Mouse (Mus musculus): ENCODE data around the gene Itpkc. TPM values are rescaled to one million over a fixed set of nuclear protein-coding genes. Genes with fewer than 3 reads are reported as not detected.

Itpkc gene
- polyA plus RNA-seq (2014; fragmentation: Nextera tagmentation; extraction: Ambion mirVana), result 5.4 and 5.9 TPM in 2 replicates

DNA sequence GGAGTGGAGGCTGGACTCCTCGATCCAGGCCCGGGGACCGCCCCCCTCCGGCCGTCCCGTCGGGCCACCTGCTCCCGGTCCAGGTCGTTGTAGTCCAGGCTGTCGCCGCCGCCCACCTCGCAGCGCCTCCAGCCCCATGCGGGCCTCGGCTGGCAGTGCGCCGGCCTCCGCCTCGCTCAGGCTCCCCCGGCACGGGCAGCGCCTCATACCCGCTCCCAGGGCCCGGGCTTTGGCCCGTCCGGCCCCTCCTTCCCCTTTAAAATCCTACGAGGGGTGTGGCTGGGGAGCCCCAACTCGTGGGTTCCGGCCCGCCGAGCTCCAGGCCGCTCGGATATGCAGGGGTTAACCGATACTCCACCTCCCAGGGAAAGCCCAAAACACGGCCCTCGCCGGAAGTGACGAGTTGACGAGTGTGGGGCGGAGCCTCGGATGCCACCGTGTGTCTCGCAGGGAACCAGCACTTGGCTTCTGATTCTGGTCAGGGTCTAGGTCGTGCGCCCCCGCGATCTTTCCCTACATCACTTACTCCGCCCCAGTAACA, at the start of gene Itpkc:
TSS of gene Itpkc (minus strand) at position 381 of the 541 bp plus-strand sequence.
- Histone ChIP-seq H3K4me3 (ENCODE audit: low read depth, low read length) (peak within 1 kb of the TSS; percentile 76), H3K27ac (ENCODE audit: low read depth) (peak within 1 kb of the TSS; percentile 91), H3K36me3 (ENCODE audit: insufficient read depth) (no peaks in the 10 kb centered on the region), H3K9ac (peak within 1 kb of the TSS; percentile 76), H3K9me3 (ENCODE audit: low read depth, low read length) (no peaks in the 10 kb centered on the region), H3K4me2 (peak within 1 kb of the TSS; percentile 76), H3K4me1 (ENCODE audit: insufficient read depth) (peaks cover 17% of the 10 kb centered on the region; the same call in 1 of the 2 replicates), H3K27me3 (ENCODE audit: insufficient read depth, low read length) (no peaks in the 10 kb centered on the region)
- under 1% methylated on average over 48 of the region's 49 CpGs for WGBS
- peak; percentile 81 for ATAC-seq (ENCODE audit: insufficient read depth)
- peak; percentile 98 for DNase-seq
- TF ChIP-seq CTCF (IDR thresholded peaks at IDR 0.05; ENCODE audit: low read depth), result peak; percentile 23; the same call in 1 of the 2 replicates

DNA sequence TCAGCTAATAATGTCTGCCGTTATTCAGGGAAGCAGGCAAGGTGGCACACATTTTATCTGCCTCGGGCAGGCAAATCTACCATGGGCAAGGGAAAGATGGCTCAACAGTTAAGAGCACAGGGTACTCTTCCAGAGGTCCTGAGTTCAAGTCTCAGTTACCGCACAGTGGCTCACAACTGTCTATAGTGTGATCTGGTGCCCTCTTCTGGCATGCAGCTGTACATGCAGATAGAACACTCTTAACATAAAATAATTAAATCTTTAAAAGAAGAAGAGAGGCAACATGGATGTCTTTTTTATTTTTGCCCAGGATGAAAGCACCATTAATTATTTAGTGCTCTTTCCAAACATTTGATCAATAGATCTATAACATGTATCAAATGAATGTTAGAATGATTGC, 48.7 kb upstream of the Itpkc start:
- peaks cover 88% of the 10 kb centered on the region for H3K36me3 ChIP-seq (ENCODE audit: insufficient read depth)
- no peaks in the 10 kb centered on the region for H3K9me3 ChIP-seq (ENCODE audit: low read depth, low read length)
- H3K9ac ChIP-seq, result no peak overlapping the region
- WGBS, result 86% methylated on average over 3 of the region's 3 CpGs
- H3K4me3 ChIP-seq (ENCODE audit: low read depth, low read length), result no peak overlapping the region
- peak; percentile 67 for TF ChIP-seq CTCF (IDR thresholded peaks at IDR 0.05; ENCODE audit: low read depth)
- ATAC-seq (ENCODE audit: insufficient read depth) (no peak), DNase-seq (peak; percentile 52)
- no peaks in the 10 kb centered on the region for H3K27me3 ChIP-seq (ENCODE audit: insufficient read depth, low read length)
- no peak overlapping the region for H3K4me2 ChIP-seq
- no peak overlapping the region for H3K27ac ChIP-seq (ENCODE audit: low read depth)
- no peaks in the 10 kb centered on the region for H3K4me1 ChIP-seq (ENCODE audit: insufficient read depth)

DNA sequence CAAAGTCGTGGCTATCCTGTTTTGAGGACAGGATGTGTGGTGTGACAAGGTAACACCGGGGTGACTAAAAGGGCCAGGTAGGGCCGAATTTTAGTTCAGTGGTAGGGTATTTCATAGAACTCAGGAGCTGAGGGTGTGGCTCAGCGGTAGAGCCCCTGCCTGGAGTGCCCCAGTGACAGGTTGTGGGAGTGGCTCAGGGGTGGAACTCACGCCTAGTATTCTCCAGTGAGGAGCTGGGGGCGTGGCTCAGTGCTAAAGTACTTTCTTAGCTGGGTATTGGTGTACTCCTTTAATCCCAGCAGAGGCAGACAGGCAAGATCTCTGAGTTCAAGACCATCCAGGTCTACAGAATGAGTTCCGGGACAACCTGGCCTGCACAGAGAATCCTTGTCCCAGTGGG, 47.6 kb upstream of the Itpkc start:
- no peaks in the 10 kb centered on the region for H3K9me3 ChIP-seq (ENCODE audit: low read depth, low read length)
- H3K4me2 ChIP-seq, result no peak overlapping the region
- H3K27me3 ChIP-seq (ENCODE audit: insufficient read depth, low read length), result no peaks in the 10 kb centered on the region
- peaks cover 80% of the 10 kb centered on the region for H3K36me3 ChIP-seq (ENCODE audit: insufficient read depth)
- ATAC-seq (ENCODE audit: insufficient read depth), result no peak
- DNase-seq, result no peak
- H3K9ac ChIP-seq, result no peak overlapping the region
- no peaks in the 10 kb centered on the region for H3K4me1 ChIP-seq (ENCODE audit: insufficient read depth)
- WGBS, result 52% methylated on average over 7 of the region's 7 CpGs
- H3K4me3 ChIP-seq (ENCODE audit: low read depth, low read length), result no peak overlapping the region
- TF ChIP-seq CTCF (IDR thresholded peaks at IDR 0.05; ENCODE audit: low read depth), result no peak
- no peak overlapping the region for H3K27ac ChIP-seq (ENCODE audit: low read depth)

DNA sequence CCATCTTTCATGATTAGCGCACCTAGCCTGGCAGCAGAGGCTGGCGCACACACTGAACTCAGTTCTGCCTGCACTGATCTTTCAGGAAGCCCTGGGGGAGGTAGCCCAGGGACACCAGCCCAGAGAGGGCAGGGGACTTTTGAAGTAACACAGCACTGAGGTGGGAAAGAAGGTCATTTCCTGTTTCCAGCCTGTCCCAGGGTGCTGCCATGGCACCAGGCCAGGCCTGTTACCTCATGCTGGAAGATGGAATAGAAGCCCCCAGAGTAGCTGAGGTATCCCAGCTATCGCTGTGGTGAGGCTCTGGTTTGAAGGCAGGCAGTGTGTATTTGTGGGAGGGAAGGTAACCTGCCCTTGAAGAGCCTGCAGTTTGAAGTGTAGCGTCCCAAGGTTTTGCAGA, 46.5 kb upstream of the Itpkc start:
- no peak overlapping the region for H3K27ac ChIP-seq (ENCODE audit: low read depth)
- H3K36me3 ChIP-seq (ENCODE audit: insufficient read depth), result peaks cover 81% of the 10 kb centered on the region
- ATAC-seq (ENCODE audit: insufficient read depth), result no peak
- H3K4me3 ChIP-seq (ENCODE audit: low read depth, low read length), result no peak overlapping the region
- no peaks in the 10 kb centered on the region for H3K4me1 ChIP-seq (ENCODE audit: insufficient read depth)
- no peaks in the 10 kb centered on the region for H3K27me3 ChIP-seq (ENCODE audit: insufficient read depth, low read length)
- no peak for DNase-seq
- no peak overlapping the region for H3K9ac ChIP-seq
- TF ChIP-seq CTCF (IDR thresholded peaks at IDR 0.05; ENCODE audit: low read depth), result no peak
- no peaks in the 10 kb centered on the region for H3K9me3 ChIP-seq (ENCODE audit: low read depth, low read length)
- WGBS, result 86% methylated on average over 4 of the region's 4 CpGs
- H3K4me2 ChIP-seq, result no peak overlapping the region

DNA sequence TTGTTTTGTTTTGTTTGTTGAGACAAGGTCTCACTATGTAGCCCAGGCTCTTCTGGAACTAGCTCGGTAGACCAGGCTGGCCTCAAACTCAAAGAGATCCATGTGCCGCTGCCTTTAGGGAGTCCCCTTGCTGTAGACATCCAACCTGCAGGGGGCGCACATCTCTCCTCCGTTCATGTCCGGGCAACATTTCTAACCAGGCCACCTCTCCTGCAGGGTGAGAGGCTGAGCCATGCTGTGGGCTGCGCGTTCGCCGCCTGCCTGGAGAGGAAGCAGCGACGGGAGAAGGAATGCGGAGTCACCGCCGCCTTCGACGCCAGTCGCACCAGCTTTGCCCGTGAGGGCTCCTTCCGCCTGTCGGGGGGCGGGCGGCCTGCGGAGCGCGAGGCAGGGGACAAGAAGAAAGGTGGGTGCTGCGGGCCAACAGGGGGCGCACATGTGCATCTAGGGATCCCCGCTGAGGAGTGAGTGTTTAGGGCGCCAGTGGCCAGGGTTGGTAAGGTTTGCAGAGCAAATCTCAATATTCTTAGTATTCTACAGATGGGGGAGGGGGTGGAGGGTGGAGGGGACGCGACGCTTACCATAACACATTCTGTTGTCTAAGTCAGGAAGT, 45.4 kb upstream of the Itpkc start:
- peaks cover 81% of the 10 kb centered on the region for H3K36me3 ChIP-seq (ENCODE audit: insufficient read depth)
- no peaks in the 10 kb centered on the region for H3K27me3 ChIP-seq (ENCODE audit: insufficient read depth, low read length)
- H3K27ac ChIP-seq (ENCODE audit: low read depth), result no peak overlapping the region
- no peak overlapping the region for H3K4me3 ChIP-seq (ENCODE audit: low read depth, low read length)
- 48% methylated on average over 32 of the region's 32 CpGs for WGBS
- TF ChIP-seq CTCF (IDR thresholded peaks at IDR 0.05; ENCODE audit: low read depth), result peak; percentile 59
- H3K9ac ChIP-seq, result no peak overlapping the region
- H3K4me2 ChIP-seq, result 0 out of 2 replicates have a peak overlapping the region, but pooled peaks have one; percentile 32
- ATAC-seq (ENCODE audit: insufficient read depth) (no peak; the same call in 1 of the 2 replicates), DNase-seq (peak; percentile 68)
- no peaks in the 10 kb centered on the region for H3K9me3 ChIP-seq (ENCODE audit: low read depth, low read length)
- no peaks in the 10 kb centered on the region for H3K4me1 ChIP-seq (ENCODE audit: insufficient read depth)

DNA sequence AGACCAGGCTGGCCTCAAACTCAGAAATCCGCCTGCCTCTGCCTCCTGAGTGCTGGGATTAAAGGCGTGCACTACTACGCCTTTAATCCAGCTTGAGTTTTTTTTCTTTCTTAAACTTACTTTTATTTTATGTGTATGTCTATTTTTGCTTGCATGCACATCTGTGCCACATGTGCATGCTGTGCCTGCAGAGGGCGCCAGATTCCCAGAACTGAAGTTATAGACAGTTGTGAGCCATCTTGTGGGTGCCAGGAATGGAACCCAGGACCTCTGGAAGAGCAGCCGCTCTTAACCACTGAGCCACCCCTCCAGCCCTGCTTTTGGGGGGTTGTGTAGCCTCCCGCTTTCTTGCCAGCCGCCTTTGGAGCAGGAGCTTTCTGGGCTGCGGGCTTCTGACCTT, 43.0 kb upstream of the Itpkc start:
- H3K36me3 ChIP-seq (ENCODE audit: insufficient read depth), result peaks cover 71% of the 10 kb centered on the region
- no peak overlapping the region for H3K9ac ChIP-seq
- TF ChIP-seq CTCF (IDR thresholded peaks at IDR 0.05; ENCODE audit: low read depth), result no peak
- DNase-seq (no peak), ATAC-seq (ENCODE audit: insufficient read depth) (no peak)
- H3K27me3 ChIP-seq (ENCODE audit: insufficient read depth, low read length), result no peaks in the 10 kb centered on the region
- no peak overlapping the region for H3K4me3 ChIP-seq (ENCODE audit: low read depth, low read length)
- H3K4me2 ChIP-seq, result no peak overlapping the region
- no peaks in the 10 kb centered on the region for H3K4me1 ChIP-seq (ENCODE audit: insufficient read depth)
- 83% methylated on average over 8 of the region's 8 CpGs for WGBS
- H3K9me3 ChIP-seq (ENCODE audit: low read depth, low read length), result no peaks in the 10 kb centered on the region
- H3K27ac ChIP-seq (ENCODE audit: low read depth), result no peak overlapping the region

DNA sequence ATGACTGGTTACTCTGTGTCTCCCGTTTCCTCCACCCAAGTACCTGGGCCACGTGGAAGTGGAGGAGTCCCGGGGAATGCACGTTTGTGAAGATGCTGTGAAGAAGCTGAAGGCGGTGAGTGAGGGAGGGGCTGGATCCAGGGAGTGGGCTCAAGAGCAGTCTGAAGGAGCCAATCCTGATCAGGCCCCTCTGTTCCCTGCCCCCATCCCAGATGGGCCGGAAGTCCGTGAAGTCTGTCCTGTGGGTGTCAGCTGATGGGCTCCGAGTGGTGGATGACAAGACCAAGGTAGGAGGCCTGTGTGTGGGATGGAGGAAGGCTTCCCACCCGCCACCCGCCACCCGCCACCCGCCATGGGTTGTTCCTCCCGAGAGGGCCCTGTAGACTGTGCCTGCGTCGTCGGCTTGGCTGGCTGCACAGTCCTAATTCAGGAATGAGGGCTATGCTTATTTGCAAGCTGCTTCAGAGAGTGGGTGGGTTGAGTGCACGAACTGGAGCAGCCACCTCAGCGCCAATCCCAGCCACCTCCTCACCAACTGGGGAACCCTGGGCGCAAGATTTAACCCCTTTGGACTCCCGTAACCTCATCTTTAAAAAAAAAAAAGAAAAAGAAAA, 38.2 kb upstream of the Itpkc start:
- Histone ChIP-seq H3K4me2 (peak overlapping the region; percentile 36; the same call in 1 of the 2 replicates), H3K9ac (no peak overlapping the region), H3K4me1 (ENCODE audit: insufficient read depth) (peaks cover 6% of the 10 kb centered on the region; the same call in 1 of the 2 replicates), H3K36me3 (ENCODE audit: insufficient read depth) (peaks cover 68% of the 10 kb centered on the region), H3K27ac (ENCODE audit: low read depth) (peak overlapping the region; percentile 82), H3K9me3 (ENCODE audit: low read depth, low read length) (no peaks in the 10 kb centered on the region), H3K4me3 (ENCODE audit: low read depth, low read length) (no peak overlapping the region), H3K27me3 (ENCODE audit: insufficient read depth, low read length) (no peaks in the 10 kb centered on the region)
- peak; percentile 94 for ATAC-seq (ENCODE audit: insufficient read depth)
- 21% methylated on average over 20 of the region's 20 CpGs for WGBS
- no peak for TF ChIP-seq CTCF (IDR thresholded peaks at IDR 0.05; ENCODE audit: low read depth)
- peak; percentile 92 for DNase-seq

All from lung, embryonic 14.5 days (tissue).